In genomic region chr11:6199410-6200086, GRCm38 (mm10) we compare ENCODE assay signal across 8 mouse cellular contexts. TPM values are rescaled to one million over a fixed set of nuclear protein-coding genes. Genes with fewer than 3 reads are reported as not detected.
DNase-seq lines count a peak whose midpoint lies in the region; ATAC-seq and TF ChIP-seq lines count a peak whose summit lies in the region.

A730071L15Rik (plus strand) TSS chr11:6200029.

- H3K4me2 ChIP-seq in heart, embryonic 13.5 days: peak within 1 kb of the TSS; percentile 87
- peak within 1 kb of the TSS; percentile 92 for H3K4me2 ChIP-seq in embryonic facial prominence, embryonic 12.5 days (replicated peaks)
- peak within 1 kb of the TSS; percentile 88 for H3K4me2 ChIP-seq in midbrain, embryonic 12.5 days (replicated peaks)

- peaks cover 24% of the 10 kb centered on the region for H3K4me1 ChIP-seq in heart, embryonic 13.5 days
- peaks cover 0 to 9% of the 10 kb centered on the region in 2 experiments; a peak in 2 of 4 replicates for H3K4me1 ChIP-seq in ES-E14 (ENCODE audit: control insufficient read depth in 2 of 2, insufficient read depth in 2 of 2, low read length in 2 of 2, poor library complexity in 1 of 2)
- H3K4me1 ChIP-seq in embryonic facial prominence, embryonic 12.5 days: peaks cover 15% of the 10 kb centered on the region
- H3K4me1 ChIP-seq in midbrain, embryonic 12.5 days: peaks cover 24% of the 10 kb centered on the region

- no peaks in the 10 kb centered on the region for H3K27me3 ChIP-seq in heart, embryonic 13.5 days (replicated peaks)
- no peaks in the 10 kb centered on the region for H3K27me3 ChIP-seq in embryonic facial prominence, embryonic 12.5 days
- H3K27me3 ChIP-seq in midbrain, embryonic 12.5 days: no peaks in the 10 kb centered on the region

- H3K36me3 ChIP-seq in heart, embryonic 13.5 days: no peaks in the 10 kb centered on the region
- H3K36me3 ChIP-seq in ES-E14 (ENCODE audit: control insufficient read depth, insufficient read depth, low read length, poor library complexity, severe bottlenecking): no peaks in the 10 kb centered on the region; the same call in 1 of the 2 replicates
- no peaks in the 10 kb centered on the region for H3K36me3 ChIP-seq in embryonic facial prominence, embryonic 12.5 days
- no peaks in the 10 kb centered on the region for H3K36me3 ChIP-seq in midbrain, embryonic 12.5 days

- peak within 1 kb of the TSS; percentile 95 for H3K9ac ChIP-seq in heart, embryonic 13.5 days
- peak within 1 kb of the TSS; percentile 84 for H3K9ac ChIP-seq in ES-E14 (ENCODE audit: insufficient read depth, low read depth, low read length, poor library complexity, severe bottlenecking)
- H3K9ac ChIP-seq in embryonic facial prominence, embryonic 12.5 days: peak within 1 kb of the TSS; percentile 89
- peak within 1 kb of the TSS; percentile 82 for H3K9ac ChIP-seq in midbrain, embryonic 12.5 days (replicated peaks)

- intact Hi-C loops in heart, postnatal 14 days (cut with DNase I): loop anchor here (5.0 kb wide), 1 partner anchor 63 kb away; no protein-coding TSS in a partner anchor
- intact Hi-C loops in left cerebral cortex, postnatal 14 days (cut with DNase I): loop anchor here (5.0 kb wide), 1 partner anchor 63 kb away; no protein-coding TSS in a partner anchor

- in situ Hi-C loops in ES-E14 (cut with MboI; ENCODE audit: low sequenced_read_pairs in 2 of 2, unreplicated experiment in 2 of 2): loop anchor here in 1 of 2 experiments (10.0 kb wide), 1 partner anchor 205 kb away; no protein-coding TSS in a partner anchor

- ATAC-seq in heart, embryonic 13.5 days (ENCODE audit: extremely low read depth, insufficient number of reproducible peaks, low FRiP score, low TSS enrichment): peak; percentile 37; the same call in 1 of the 2 replicates
- peak; percentile 75; the same call in 1 of the 2 replicates for ATAC-seq in embryonic facial prominence, embryonic 12.5 days (ENCODE audit: insufficient number of reproducible peaks, insufficient read depth, low FRiP score, low TSS enrichment)
- peak; percentile 20 for ATAC-seq in inflammation-experienced regulatory T-cells, adult 6 months
- peak; percentile 82 for ATAC-seq in midbrain, embryonic 12.5 days (ENCODE audit: low FRiP score, low read depth)

- peak within 1 kb of the TSS; percentile 98 for H3K4me3 ChIP-seq in heart, embryonic 13.5 days
- peak within 1 kb of the TSS; percentile 76 to 84 for H3K4me3 ChIP-seq in ES-E14 (ENCODE audit: insufficient read depth in 1 of 2, low read depth in 1 of 2, low read length in 2 of 2, poor library complexity in 1 of 2, severe bottlenecking in 1 of 2)
- peak within 1 kb of the TSS; percentile 83 for H3K4me3 ChIP-seq in embryonic facial prominence, embryonic 12.5 days
- H3K4me3 ChIP-seq in midbrain, embryonic 12.5 days: peak within 1 kb of the TSS; percentile 84

- under 1% methylated on average over 35 of the region's 35 CpGs for WGBS in heart, embryonic 13.5 days
- WGBS in embryonic facial prominence, embryonic 12.5 days: 1% methylated on average over 35 of the region's 35 CpGs
- 2% methylated on average over 35 of the region's 35 CpGs for WGBS in midbrain, embryonic 12.5 days

- no peak for DNase-seq in heart, postnatal 14 days
- DNase-seq in ES-E14 (ENCODE audit: low read depth, low spot score): peak; percentile 31
- DNase-seq in frontal cortex, adult 2 months (ENCODE audit: extremely low spot score in 1 of 2, low spot score in 1 of 2): no peak
- no peak for DNase-seq in left cerebral cortex, postnatal 14 days (ENCODE audit: low spot score in 2 of 2)

- H3K27ac ChIP-seq in heart, embryonic 13.5 days (replicated peaks): peak within 1 kb of the TSS; percentile 98
- peak within 1 kb of the TSS; percentile 75 for H3K27ac ChIP-seq in ES-E14 (ENCODE audit: insufficient read depth, low read depth, low read length, poor library complexity, severe bottlenecking)
- H3K27ac ChIP-seq in embryonic facial prominence, embryonic 12.5 days: peak within 1 kb of the TSS; percentile 92
- H3K27ac ChIP-seq in midbrain, embryonic 12.5 days (replicated peaks): peak within 1 kb of the TSS; percentile 96

- H3K9me3 ChIP-seq in heart, embryonic 13.5 days: no peaks in the 10 kb centered on the region
- H3K9me3 ChIP-seq in ES-E14 (ENCODE audit: control insufficient read depth, insufficient read depth, low read depth, low read length): no peaks in the 10 kb centered on the region
- no peaks in the 10 kb centered on the region for H3K9me3 ChIP-seq in embryonic facial prominence, embryonic 12.5 days
- no peaks in the 10 kb centered on the region for H3K9me3 ChIP-seq in midbrain, embryonic 12.5 days

TF ChIP-seq in ES-E14, 5 proteins besides CTCF, POLR2A, EP300 and RAD21:
- no peak for TF ChIP-seq CHD2 (IDR thresholded peaks at IDR 0.05; ENCODE audit: low read depth, low read length)
- no peak for TF ChIP-seq ZC3H11A (IDR thresholded peaks at IDR 0.05; ENCODE audit: borderline replicate concordance, low read depth, low read length)
- no peak for TF ChIP-seq ZNF384 (IDR thresholded peaks at IDR 0.05; ENCODE audit: low read depth, low read length)
- TF ChIP-seq HCFC1 (IDR thresholded peaks at IDR 0.05; ENCODE audit: borderline replicate concordance, insufficient read depth, low read length): no peak
- no peak for TF ChIP-seq MAFK (IDR thresholded peaks at IDR 0.05; ENCODE audit: insufficient read depth, low read depth, low read length)

RNA-seq across cellular contexts. Expression of gene A730071L15Rik, which starts in this region (rescaled TPM):
- 0.32 and 0.55 TPM in 2 replicates for polyA plus RNA-seq in heart, embryonic 13.5 days (2015; fragmentation: Nextera tagmentation; extraction: Ambion mirVana)
- not detected for total RNA-seq in heart, postnatal 14 days (2021)
- total RNA-seq in ES-E14 (2012; rRNA removed): 0.58 and 1.2 TPM in 2 replicates
- 0.28 and 0.39 TPM in 2 replicates for polyA plus RNA-seq in embryonic facial prominence, embryonic 12.5 days (2016; fragmentation: Nextera tagmentation; extraction: Ambion mirVana)
- not detected for polyA plus RNA-seq in inflammation-experienced regulatory T-cells, adult 6 months (2017; shearing (Covaris generic))
- 0.38 and 0.41 TPM in 2 replicates for polyA plus RNA-seq in midbrain, embryonic 12.5 days (2016; fragmentation: Nextera tagmentation; extraction: Ambion mirVana)
- polyA plus RNA-seq in frontal cortex, adult 2 months (2012; rRNA removed): 0.27 TPM in 1 of 2 replicates, not detected in the other
- not detected for total RNA-seq in left cerebral cortex, postnatal 14 days (2021)

Comparison
In these comparisons a context has a peak if more than half of its experiments do, and no peak if none do; other contexts are left out.
1. Peak in ATAC-seq, H3K4me3 ChIP-seq, H3K27ac ChIP-seq, H3K9ac ChIP-seq and H3K4me2 ChIP-seq in heart, embryonic 13.5 days; RNA of the gene not detected or under 1 TPM.
2. Peak in ATAC-seq, H3K4me3 ChIP-seq, H3K27ac ChIP-seq, H3K9ac ChIP-seq and H3K4me2 ChIP-seq in embryonic facial prominence, embryonic 12.5 days; RNA of the gene not detected or under 1 TPM.
3. Peak in ATAC-seq in inflammation-experienced regulatory T-cells, adult 6 months; RNA of the gene not detected or under 1 TPM.
4. Peak in ATAC-seq, H3K4me3 ChIP-seq, H3K27ac ChIP-seq, H3K9ac ChIP-seq and H3K4me2 ChIP-seq in midbrain, embryonic 12.5 days; RNA of the gene not detected or under 1 TPM.
5. ATAC-seq: peak in every context shown above with its lines; median percentile 82 in midbrain, embryonic 12.5 days; 75 in embryonic facial prominence, embryonic 12.5 days; 37 in heart, embryonic 13.5 days; 20 in inflammation-experienced regulatory T-cells, adult 6 months.